Mouse (Mus musculus) kidney, adult 2 months (tissue): ENCODE data around the gene Mex3b.

Experiments used
- CTCF ChIP-seq: fragments of 200-500 bp; conservative IDR thresholded peaks from 2 replicates; pipeline ENCODE4 v1.5.1; 2011; ENCODE audit warnings: low read depth, mild to moderate bottlenecking, control low read depth, low read length, moderate library complexity, mixed read lengths; ENCODE audit not compliant: insufficient read depth, insufficient read length
- POLR2A ChIP-seq: fragments of 200-500 bp; IDR thresholded peaks from one replicate; pipeline ENCODE4 v1.6.1; 2011; ENCODE audit warnings: low read depth, low read length, control low read depth

GRCm38 (mm10) chr7:82896750-82897149, 29.6 kb downstream of the Mex3b start:
- TF ChIP-seq POLR2A (no peak), CTCF (no peak)
